Mouse (Mus musculus) thymus, adult 2 months (tissue): ENCODE measurements around the gene P3h2.

Experiments used
- CTCF ChIP-seq: fragments of 200-500 bp; IDR thresholded peaks from 2 replicates; pipeline ENCODE4 v1.5.1; 2012; ENCODE audit warnings: mild to moderate bottlenecking, control low read depth, low read length, moderate library complexity, borderline replicate concordance; ENCODE audit not compliant: control insufficient read depth, poor library complexity, insufficient read depth; ENCODE audit errors: extremely low read depth
- POLR2A ChIP-seq: fragments of 200-500 bp; IDR thresholded peaks from 2 replicates; pipeline ENCODE4 v1.6.1; 2012; ENCODE audit warnings: mild to moderate bottlenecking, low read length, control low read depth, moderate library complexity; ENCODE audit not compliant: control insufficient read depth, poor library complexity, insufficient read depth; ENCODE audit errors: extremely low read depth

- TF ChIP-seq CTCF: no peak
- TF ChIP-seq POLR2A: no peak
Observed at GRCm38 (mm10) chr16:25970720-25971119, 134.9 kb downstream of the P3h2 start.
